Mouse (Mus musculus): ENCODE data around the gene Fhl3. TPM values are rescaled to one million over a fixed set of nuclear protein-coding genes. Genes with fewer than 3 reads are reported as not detected.
A peak's percentile ranks its signal among the peaks of the same experiment; 100 is the strongest.
"Not testable (repeated sequence)": the region's sequence is repeated elsewhere in the genome, so short reads cannot be mapped to it uniquely, and the experiment has no call there.

The Fhl3 gene
- polyA plus RNA-seq, 1 experiment = 135 TPM

- Histone ChIP-seq H3K4me1 (ENCODE audit: control insufficient read depth, insufficient read depth, low read length) (peaks cover 14% of the 10 kb centered on the region), H3K27ac (ENCODE audit: insufficient read depth, low read length) (peak overlapping the region; percentile 96), H3K4me3 (ENCODE audit: insufficient read depth, low read length) (no peak overlapping the region)
- peak; percentile 55 for TF ChIP-seq POLR2A (IDR thresholded peaks at IDR 0.05; ENCODE audit: low read depth, low read length)
- TF ChIP-seq CTCF (IDR thresholded peaks at IDR 0.05; ENCODE audit: borderline replicate concordance, insufficient read depth, low read length) = no peak
Observed at GRCm38 (mm10) chr4:124708518-124709477, 8.3 kb downstream of the Fhl3 start.

- TF ChIP-seq POLR2A (IDR thresholded peaks at IDR 0.05; ENCODE audit: low read depth, low read length) (no peak), CTCF (IDR thresholded peaks at IDR 0.05; ENCODE audit: borderline replicate concordance, insufficient read depth, low read length) (no peak)
- peak overlapping the region; percentile 92 for H3K27ac ChIP-seq (ENCODE audit: insufficient read depth, low read length)
- peaks cover 14% of the 10 kb centered on the region for H3K4me1 ChIP-seq (ENCODE audit: control insufficient read depth, insufficient read depth, low read length)
- H3K4me3 ChIP-seq (ENCODE audit: insufficient read depth, low read length) = no peak overlapping the region
Observed at GRCm38 (mm10) chr4:124709961-124710446, 9.5 kb downstream of the Fhl3 start.

GRCm38 (mm10) chr4:124710776-124711291 is 10.3 kb downstream of the Fhl3 start:
- no peak overlapping the region for H3K4me3 ChIP-seq (ENCODE audit: insufficient read depth, low read length)
- H3K27ac ChIP-seq (ENCODE audit: insufficient read depth, low read length) = peak overlapping the region; percentile 92; the same call in 1 of the 2 replicates
- no peak for TF ChIP-seq CTCF (IDR thresholded peaks at IDR 0.05; ENCODE audit: borderline replicate concordance, insufficient read depth, low read length)
- TF ChIP-seq POLR2A (IDR thresholded peaks at IDR 0.05; ENCODE audit: low read depth, low read length) = no peak
- H3K4me1 ChIP-seq (ENCODE audit: control insufficient read depth, insufficient read depth, low read length) = peaks cover 12% of the 10 kb centered on the region

GRCm38 (mm10) chr4:124712618-124713017 is 12.1 kb downstream of the Fhl3 start:
- TF ChIP-seq POLR2A (IDR thresholded peaks at IDR 0.05; ENCODE audit: low read depth, low read length) = no peak
- TF ChIP-seq CTCF (IDR thresholded peaks at IDR 0.05; ENCODE audit: borderline replicate concordance, insufficient read depth, low read length) = no peak
- Histone ChIP-seq H3K27ac (ENCODE audit: insufficient read depth, low read length) (no peak overlapping the region), H3K4me3 (ENCODE audit: insufficient read depth, low read length) (no peak overlapping the region), H3K4me1 (ENCODE audit: control insufficient read depth, insufficient read depth, low read length) (peaks cover 11% of the 10 kb centered on the region)

GRCm38 (mm10) chr4:124713850-124714249 is 13.3 kb downstream of the Fhl3 start:
- peaks cover 11% of the 10 kb centered on the region for H3K4me1 ChIP-seq (ENCODE audit: control insufficient read depth, insufficient read depth, low read length)
- not testable (repeated sequence) for H3K4me3 ChIP-seq (ENCODE audit: insufficient read depth, low read length); H3K27ac ChIP-seq (ENCODE audit: insufficient read depth, low read length)

GRCm38 (mm10) chr4:124714545-124715481 is 14.3 kb downstream of the Fhl3 start, which contains the start of gene Sf3a3:
Gene Sf3a3, plus strand, starts transcription at chr4:124714776.
- peak within 1 kb of the TSS; percentile 83 for H3K4me3 ChIP-seq (ENCODE audit: insufficient read depth, low read length)
- peaks cover 6% of the 10 kb centered on the region for H3K4me1 ChIP-seq (ENCODE audit: control insufficient read depth, insufficient read depth, low read length)
- H3K27ac ChIP-seq (ENCODE audit: insufficient read depth, low read length) = peak within 1 kb of the TSS; percentile 89
- TF ChIP-seq POLR2A (IDR thresholded peaks at IDR 0.05; ENCODE audit: low read depth, low read length) = peak; percentile 84
- peak; percentile 85 for TF ChIP-seq CTCF (IDR thresholded peaks at IDR 0.05; ENCODE audit: borderline replicate concordance, insufficient read depth, low read length)

GRCm38 (mm10) chr4:124719101-124719500 is 18.6 kb downstream of the Fhl3 start:
- Histone ChIP-seq H3K27ac (ENCODE audit: insufficient read depth, low read length) (no peak overlapping the region), H3K4me3 (ENCODE audit: insufficient read depth, low read length) (no peak overlapping the region), H3K4me1 (ENCODE audit: control insufficient read depth, insufficient read depth, low read length) (peaks cover 5% of the 10 kb centered on the region)
- TF ChIP-seq CTCF (IDR thresholded peaks at IDR 0.05; ENCODE audit: borderline replicate concordance, insufficient read depth, low read length) (no peak), POLR2A (IDR thresholded peaks at IDR 0.05; ENCODE audit: low read depth, low read length) (no peak)

- TF ChIP-seq POLR2A (IDR thresholded peaks at IDR 0.05; ENCODE audit: low read depth, low read length) (no peak), CTCF (IDR thresholded peaks at IDR 0.05; ENCODE audit: borderline replicate concordance, insufficient read depth, low read length) (no peak)
- H3K4me3 ChIP-seq (ENCODE audit: insufficient read depth, low read length) = no peak overlapping the region
- no peak overlapping the region for H3K27ac ChIP-seq (ENCODE audit: insufficient read depth, low read length)
- H3K4me1 ChIP-seq (ENCODE audit: control insufficient read depth, insufficient read depth, low read length) = no peaks in the 10 kb centered on the region
Observed at GRCm38 (mm10) chr4:124726121-124726520, 25.6 kb downstream of the Fhl3 start.

- TF ChIP-seq POLR2A (IDR thresholded peaks at IDR 0.05; ENCODE audit: low read depth, low read length) = no peak
- TF ChIP-seq CTCF (IDR thresholded peaks at IDR 0.05; ENCODE audit: borderline replicate concordance, insufficient read depth, low read length) = no peak
- no peaks in the 10 kb centered on the region for H3K4me1 ChIP-seq (ENCODE audit: control insufficient read depth, insufficient read depth, low read length)
Observed at GRCm38 (mm10) chr4:124736952-124737351, 36.5 kb downstream of the Fhl3 start.

More at GRCm38 (mm10) chr4:124736952-124737351, 36.5 kb downstream of the Fhl3 start:
- H3K27ac ChIP-seq (ENCODE audit: insufficient read depth, low read length) = no peak overlapping the region
- H3K4me3 ChIP-seq (ENCODE audit: insufficient read depth, low read length) = no peak overlapping the region

All from embryonic fibroblast, embryonic 13.5 days (primary cell).